Mouse (Mus musculus) urinary bladder, postnatal 25 days (tissue): ENCODE results near the gene Sh3gl2.

ENCODE experiments used
- DNase-seq: peaks from one replicate; pipeline ENCODE4 v3.0.0; 2022; ENCODE audit warnings: low spot score

Sh3gl2 gene

DNA sequence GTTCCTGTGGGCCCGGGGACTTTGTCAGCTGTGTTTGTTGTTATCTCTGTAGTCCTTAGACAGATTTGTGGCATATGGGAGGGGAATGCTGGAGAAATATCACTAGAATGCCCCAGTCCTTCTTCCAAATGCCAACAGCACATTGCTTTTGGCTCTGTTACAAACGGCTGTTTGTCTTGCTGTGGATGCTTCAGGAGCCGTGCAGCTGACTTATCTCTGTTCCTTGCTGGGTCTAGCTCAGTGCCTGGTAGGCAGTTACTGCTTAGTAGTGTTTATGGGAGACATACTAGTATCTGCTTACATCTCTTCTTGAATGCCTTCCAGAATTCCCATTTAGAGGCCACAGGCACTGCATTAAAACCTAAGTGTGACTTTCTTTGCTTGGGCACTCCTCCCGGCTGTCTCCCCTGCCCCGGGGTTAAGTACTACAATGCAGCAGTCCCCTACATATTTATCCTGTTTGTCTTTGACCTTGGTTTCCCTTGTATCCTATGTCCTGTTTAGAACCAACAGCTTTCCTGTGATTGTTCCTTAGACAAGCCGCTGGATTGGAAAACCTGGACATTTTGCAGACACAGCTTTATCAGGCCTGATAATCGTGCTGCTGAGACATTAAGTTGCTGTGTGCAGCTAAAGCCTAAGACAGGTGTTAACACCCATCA, 101.1 kb downstream of the Sh3gl2 start:
- no peak for DNase-seq

DNA sequence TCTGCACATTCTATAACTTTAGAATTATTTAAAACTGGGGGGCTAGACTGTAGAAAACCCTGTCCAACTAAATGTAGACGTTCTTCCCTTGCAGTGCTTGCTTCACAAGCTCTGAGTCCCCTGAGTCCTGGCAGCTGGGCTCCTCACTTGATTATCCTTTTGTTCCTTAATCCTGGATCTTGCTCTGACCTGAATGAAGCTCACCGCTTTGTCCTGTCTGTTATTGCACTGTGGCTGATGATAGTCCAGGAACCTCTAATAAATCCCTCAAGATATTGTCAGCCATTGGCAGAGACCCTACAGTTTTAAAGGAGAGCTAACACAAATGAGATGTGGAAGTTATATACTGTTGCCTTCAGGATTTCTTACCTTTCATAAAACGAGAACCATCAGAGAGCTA, 114.2 kb downstream of the Sh3gl2 start:
- DNase-seq = no peak

DNA sequence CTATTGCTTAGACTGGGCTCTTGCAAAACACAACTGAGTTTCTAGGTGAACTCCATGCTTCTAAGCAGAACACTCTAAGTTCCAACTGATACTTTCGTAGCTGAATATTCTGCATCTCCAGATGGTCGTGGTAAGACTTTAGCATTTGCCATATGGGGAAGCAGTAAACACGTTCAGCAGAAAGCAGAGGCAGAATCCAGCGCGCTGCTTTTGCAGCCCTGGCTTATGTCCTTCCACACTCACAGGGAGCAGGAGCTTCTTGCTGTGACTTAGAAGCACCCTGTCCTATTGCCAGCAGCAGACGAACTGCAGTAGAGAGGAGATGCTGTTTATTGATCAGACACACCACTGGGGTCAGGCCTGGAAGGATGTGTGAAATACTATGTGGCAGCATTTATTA, 120.5 kb downstream of the Sh3gl2 start:
- no peak for DNase-seq

DNA sequence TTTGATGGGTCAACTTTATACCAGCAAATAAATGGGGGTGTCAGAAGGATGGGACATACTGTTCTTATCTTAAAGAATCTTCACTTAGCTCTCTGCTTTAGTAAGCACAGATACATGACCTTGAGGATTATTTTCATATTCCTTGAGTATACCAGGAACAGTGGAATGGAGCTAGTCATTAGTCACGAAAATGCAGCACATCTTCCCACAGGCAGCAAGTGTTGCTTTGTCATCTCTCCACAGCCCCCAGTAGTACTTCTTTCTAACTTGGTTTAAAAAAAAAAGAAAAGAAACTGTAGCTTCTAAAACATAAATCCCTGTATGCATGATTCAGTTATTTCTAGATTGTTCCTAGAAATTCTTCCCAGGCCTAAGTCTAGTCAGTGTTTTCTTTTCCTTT, 121.1 kb downstream of the Sh3gl2 start:
- no peak for DNase-seq

DNA sequence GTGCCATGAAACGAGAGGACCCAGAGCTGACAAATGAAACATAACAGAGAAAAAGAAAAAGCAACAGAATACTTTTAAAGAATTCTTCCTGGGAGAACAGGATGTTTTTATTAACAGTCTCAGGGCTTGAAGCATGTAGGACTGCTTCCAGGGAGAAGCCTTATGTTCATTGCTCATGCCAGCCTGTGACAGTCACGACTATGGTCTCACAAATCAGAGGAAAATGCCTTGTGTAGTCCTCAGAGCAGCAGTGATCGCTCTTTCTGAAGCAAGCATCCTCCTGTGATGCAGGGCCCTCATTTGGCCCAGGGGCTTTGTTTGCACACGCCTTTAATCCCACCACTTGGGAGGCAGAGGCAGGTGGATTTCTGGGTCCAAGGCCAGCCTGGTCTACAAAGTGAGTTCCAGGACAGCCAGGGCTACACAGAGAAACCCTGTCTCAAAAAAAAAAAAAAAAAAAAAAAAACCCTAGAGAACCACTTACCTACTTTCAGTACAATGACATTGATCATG, 129.8 kb downstream of the Sh3gl2 start:
- DNase-seq = no peak

DNA sequence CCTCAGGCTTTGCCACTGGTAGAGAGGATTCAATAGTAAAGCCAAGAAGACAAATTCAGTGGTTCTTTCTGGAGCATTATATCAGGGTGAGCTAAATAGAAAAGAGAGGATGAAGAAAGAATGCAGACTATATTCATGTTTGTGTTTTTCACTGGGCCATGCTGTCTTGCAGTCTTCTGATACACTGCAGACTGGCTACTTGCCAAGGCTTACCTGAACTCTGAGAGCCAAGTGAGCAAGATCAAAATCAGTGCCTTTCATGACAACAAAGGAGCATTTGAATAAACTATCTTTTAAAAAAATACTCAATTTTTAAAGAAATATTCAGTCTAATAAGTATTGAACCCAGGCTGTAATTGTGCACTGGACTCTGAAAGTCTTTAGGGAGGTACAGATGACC, 131.4 kb downstream of the Sh3gl2 start:
- DNase-seq = no peak

DNA sequence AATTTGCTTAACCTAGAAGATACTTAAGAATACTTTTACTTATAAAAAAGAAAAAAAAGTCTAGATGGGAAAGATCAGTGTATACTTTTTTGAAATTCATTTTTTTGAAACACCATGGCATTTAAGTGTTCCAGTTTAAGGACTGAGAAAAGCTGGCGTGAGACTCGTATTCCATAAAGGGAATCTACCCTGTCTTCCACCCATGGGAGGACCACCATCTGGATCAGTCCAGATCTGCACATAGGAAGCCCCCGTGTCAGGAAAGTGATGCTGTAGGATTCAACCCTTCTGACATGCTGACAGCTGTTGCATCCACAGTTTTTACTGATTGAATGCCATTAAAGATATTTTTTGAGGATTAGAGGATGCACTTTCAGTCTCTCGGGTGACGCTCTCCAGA, 134.2 kb downstream of the Sh3gl2 start:
- no peak for DNase-seq

DNA sequence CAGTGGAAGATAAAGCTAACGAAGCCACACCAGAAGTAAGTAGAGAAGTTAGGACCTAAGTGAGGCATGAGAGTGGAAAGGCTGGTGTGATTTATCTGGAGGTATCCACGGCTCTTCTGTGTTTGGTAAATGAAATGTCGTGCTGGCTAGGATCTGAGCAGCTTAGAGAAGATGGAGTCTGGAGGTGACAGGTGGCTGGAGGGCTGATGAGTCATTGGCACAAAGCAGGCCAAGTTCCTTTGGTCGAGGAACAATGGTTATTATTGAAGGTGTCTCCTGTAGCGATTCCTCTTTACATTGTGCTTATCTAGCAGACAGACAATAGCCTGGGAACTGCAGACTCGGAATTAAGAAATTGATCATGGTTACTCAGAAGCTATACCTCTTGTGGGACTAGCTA, 135.8 kb downstream of the Sh3gl2 start:
- no peak for DNase-seq

DNA sequence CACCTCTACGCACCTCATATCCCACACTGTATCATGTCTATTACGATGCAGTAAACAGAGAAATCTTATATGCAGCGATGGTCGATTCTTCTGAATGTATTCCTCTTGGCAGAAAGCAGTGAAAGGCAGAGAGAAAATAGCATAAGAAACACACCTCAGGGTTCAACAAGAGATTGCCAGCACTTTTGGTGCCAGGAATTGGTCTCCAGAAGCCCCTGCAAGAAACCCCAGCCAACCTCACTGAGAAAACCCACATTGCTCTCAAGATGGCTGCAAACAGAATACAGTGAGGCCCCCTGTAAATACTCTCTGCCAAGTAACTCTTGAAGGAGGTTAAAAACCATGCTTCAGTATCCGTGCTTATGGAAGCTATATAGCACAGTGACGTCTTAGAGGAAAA, 141.0 kb downstream of the Sh3gl2 start:
- DNase-seq = no peak

DNA sequence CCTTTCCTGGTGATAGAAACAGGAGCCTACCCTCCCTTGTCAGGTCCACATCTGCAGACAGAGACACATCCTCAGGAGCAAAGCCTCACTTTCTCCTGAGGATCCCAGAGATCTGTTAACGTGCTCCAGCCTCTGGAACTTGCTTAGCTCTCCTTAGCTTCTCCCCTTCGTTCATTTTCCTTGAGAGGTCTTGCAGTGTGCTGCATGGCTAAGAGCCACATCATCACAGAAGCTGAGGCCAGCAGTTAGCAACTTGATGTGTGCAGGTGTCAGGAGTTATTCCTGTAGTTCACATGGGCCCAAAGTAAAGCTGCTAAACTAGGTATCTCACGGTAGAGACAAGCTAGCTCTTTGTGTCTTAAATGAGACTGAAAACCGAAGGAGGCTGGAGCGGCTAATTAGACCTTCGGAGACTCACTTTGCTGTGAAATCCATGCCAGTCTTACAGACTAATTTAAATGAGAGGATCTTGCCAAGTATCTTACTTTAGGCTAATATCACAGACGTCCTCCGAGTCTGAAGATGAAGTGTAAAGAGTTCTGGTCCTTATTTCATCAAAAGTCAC, 143.2 kb downstream of the Sh3gl2 start:
- DNase-seq = no peak

DNA sequence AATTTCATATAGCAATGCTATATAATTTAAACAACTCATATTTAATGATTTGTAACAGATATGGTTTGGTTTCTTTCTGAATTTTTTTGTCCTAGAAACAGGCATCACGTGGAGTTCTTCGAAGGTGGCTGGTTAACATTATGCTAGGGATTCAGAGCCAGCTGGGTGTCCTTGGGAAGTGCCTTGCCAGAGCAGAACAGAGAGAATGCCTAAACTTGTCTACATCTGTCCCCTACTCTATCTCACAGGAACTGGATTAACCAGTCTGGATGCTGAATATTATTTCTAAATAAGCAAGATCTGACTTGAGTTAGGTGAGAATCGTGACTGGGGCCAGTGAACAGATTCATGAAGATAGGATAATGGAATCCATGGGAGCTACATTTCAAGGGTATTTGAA, 157.7 kb downstream of the Sh3gl2 start:
- DNase-seq = no peak

DNA sequence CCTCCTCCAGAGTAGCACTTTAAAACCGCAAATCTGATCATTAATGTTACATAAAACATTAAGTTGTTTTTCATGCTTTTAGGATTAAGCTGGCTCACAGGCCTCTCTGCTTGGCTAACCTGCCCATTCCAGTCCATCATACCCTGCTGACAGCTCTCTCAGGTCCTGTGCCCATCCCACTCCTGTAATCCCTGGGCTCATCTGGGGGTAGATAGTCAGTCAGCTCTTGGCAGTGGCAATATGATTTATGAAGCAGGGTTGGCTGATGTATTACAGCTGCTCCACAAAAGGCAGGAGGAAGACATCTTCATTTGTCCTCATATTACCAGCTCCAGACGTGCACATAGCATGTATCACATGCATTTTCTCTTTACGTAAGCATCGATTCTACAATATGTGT, 158.3 kb downstream of the Sh3gl2 start:
- DNase-seq = no peak

DNA sequence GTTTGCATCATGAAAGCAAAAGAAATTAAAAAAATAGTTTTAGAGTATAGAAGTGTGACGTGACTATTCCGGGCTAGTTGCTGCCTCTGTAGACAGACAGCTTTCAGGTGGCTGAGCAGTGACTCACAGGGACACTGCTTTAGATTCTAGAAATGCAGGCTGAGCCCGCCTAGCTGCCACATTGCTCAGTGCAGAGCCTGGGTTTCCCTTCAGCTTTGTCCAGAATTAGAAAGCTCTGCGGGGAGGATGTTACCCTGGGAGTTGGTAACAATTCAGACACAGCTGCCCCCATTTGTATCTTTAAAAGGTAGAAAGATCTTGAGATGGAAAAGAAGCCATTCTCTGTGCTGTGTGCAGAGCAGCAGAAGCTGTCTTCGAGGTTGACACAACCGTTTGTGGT, 166.1 kb downstream of the Sh3gl2 start:
- no peak for DNase-seq

DNA sequence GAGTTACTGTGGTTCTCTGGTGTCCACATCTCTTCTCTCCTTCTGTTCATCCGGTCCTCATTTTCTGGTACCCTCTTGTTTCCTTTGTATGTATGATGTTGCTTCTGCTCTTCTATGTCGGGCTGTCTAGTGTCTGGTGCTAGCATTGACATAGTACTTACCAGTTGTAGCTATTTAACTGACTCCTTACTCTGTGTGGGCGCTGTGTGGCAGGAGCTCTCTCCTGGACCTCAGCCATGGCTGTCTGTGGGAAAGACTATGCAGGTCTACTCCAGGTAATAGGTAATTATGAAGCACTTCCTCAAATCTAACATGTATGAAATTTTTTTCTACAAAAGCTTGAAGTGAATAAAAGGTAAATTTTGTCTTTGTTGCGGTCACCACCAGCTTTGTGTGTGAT, 169.9 kb downstream of the Sh3gl2 start:
- DNase-seq = no peak

DNA sequence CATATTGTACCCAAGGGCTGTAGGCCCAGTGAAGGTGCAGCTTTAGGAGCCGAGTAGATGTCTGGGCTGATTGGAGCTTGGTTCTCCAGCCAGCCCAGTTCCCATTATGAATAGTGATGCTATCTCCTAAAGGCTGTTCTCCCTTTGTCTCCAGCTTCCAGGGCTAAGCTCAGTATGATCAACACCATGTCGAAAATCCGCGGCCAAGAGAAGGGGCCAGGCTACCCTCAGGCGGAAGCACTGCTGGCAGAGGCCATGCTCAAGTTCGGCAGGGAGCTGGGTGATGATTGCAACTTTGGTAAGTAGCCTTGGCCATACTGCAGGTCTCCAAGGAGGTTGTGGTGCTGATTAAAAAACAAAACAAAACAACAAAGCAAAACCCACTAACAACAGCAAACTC, 171.3 kb downstream of the Sh3gl2 start:
- DNase-seq = no peak

DNA sequence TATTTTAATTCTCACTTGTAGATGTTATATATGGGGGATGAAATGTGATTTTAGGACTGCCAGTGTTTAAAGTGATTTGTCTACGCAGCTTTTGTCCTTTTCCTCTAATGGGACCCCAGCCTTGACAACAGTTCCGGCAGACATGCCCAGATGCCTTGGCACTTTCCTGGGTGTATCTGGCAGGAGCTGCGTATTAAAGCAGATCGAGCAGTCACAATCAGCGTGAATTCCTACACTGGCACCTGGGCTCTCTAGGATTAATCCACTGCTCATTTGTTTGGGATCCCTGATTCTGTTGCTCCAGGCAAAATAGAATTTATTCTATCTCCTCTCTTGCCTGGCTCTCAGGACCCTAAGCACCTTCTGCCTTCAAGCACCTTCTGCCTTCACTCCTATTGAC, 171.7 kb downstream of the Sh3gl2 start:
- no peak for DNase-seq

DNA sequence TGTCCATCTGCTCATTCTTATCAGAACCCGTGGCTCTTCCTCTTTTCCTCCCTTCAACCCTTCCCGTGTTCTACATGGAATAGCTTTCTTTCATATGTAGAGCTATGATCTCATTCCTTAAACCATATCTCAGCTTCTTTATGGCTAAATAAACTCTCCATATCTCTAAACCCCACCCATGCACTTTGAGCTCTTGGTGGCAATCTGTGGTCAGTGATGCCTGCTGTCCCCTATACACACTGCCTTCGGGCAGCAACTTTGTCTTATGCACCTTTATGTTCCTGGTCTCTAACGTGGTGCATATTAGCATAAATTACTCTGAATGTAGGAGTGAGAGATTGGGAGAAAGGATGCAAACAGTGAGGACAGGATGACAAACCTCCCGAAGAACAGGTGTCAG, 180.3 kb downstream of the Sh3gl2 start:
- DNase-seq = no peak

DNA sequence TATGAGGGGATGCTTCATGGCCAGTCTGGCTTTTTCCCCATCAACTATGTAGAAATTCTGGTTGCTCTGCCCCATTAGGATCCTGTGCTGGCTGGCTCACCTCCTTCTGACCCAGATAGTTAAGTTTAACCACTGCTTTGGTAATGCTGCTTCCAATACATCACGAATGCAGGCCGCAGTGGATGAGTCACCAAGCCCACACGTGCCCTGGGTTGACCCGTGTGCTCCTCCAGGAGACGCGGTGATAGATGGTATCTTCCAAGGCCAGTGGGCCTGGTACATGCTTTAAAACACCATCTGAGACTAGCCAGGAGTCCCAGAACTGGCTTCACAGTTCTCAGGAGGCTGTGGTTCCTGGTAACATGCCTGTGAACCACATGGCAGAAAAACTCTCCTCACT, 182.8 kb downstream of the Sh3gl2 start:
- no peak for DNase-seq

DNA sequence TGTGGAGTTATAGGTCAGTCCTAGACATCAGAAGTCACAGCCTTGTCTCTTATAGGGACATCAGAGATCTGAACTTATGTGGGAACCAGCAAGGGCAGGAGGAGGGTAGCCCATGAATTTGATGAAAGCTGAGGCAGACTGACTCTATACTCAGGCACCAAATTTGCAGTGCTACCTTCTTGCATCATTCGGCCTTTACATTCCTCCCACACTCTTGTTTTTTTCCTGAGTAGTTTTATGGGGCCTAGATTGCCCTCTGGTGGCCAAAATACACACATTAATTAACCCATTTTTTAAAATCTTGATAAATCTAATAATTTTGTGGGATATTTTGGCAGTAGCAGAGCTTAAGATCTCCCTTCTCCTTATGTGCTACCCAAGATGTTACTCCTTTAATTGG, 186.9 kb downstream of the Sh3gl2 start:
- no peak for DNase-seq

DNA sequence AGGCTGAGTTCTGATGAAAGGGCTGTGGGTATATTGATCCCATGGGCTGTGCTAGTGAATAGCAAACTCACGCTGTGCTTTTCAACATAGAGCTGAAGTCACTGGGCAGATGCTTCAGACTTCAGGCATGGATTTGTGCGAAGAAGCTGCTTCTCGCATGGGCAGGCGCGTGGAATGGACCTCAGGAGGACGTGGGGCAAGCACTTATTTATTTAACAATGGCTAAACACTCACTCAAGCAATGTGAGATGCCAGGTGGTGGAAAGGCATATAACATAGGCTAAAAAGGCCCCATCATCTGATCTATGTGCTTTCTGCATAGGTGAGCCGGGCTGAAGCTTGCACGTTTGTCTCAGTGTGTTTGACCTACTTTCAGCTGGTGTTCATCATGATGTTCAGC, 193.8 kb downstream of the Sh3gl2 start:
- DNase-seq = no peak

DNA sequence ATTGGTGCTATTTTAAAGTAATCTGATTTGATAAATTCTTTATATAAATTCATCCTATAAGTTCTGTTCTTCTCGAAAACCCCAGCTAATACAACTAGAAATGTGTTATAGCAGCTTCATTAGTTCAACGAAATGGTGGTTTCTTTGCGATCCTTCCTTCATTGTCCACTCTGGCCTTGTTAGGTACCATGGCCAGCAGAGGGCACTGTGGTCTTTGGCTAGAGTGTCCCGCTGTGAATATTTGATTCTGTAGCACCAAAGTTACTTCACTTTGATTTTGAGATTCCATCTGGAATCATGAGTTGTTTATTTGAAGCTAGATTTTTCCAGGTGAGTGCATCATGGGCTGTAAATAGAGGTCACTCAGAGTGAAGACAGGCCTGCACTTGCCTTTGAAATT, 197.9 kb downstream of the Sh3gl2 start:
- peak; percentile 79 for DNase-seq

DNA sequence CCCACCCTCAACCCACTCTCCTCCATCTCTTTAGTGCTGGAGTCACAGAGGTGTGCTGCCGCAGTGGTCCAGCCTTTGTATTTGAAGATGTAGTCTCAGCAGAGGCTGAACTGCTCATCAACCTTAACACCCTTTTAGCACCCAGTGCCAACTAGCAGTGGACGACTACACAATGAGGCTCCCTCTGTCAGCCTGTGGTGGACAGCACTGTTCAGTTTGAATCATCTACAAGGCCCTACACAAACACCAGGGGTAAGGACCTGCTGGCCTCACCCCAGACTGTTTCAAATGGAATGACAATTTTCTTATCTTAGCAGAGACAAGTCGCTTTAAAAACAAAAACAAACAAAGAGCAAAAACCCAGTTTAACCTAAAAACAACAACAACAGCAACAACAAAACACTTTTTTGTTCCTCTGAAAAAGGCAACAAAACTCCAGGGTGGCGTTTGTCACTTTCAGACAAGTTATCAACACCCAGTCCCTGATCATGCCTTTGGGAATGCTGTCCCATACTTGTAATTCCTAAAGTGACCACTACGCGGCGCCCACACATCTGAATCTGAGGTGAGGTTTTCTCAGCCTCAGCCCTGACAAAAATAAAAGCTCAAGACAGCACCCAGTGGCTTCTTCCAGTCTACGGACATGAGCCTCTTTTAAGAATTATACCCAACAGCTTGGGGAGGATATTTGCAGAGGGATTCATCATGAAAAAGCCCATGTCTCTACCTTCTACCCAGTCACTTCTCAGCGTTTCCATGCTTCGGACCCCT, 199.7 kb downstream of the Sh3gl2 start:
- peak; percentile 64 for DNase-seq

DNA sequence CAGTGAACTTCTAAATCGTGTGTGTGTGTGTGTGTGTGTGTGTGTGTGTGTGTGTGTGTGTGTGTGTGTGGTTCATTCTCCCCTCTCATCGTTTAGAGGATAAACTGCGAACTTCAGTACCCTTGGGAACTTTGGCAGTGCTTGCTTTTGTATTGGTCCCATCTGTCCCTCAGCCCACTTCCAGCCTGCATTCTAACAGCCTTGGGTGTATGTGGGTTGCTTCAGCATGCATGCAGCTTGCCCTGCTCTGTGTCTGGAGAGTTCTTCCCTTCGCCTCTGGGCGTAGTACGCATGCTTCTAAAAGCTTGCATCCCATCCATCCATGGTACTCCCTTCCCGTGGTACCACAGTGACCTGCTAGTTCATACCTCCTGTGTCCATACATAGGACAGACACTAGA, 200.3 kb downstream of the Sh3gl2 start:
- DNase-seq = no peak

DNA sequence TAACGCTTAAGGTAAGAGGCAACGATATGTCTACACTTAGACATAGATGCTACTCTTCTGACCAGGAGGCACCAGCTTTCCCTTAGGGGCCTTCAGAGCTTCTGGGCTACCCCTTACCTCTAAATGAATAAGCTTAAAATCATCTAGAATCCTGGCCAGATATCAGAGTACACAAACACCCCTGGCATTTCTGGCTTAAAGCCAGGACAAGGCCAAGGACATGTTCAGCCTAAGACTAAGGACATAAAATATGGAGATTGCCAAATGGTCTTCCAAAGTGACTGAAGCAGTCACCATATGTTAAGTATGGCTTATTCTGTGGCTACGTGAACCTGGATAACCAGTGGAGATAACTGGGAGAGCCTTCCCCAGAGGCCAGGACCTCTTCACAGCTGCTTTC, 211.5 kb downstream of the Sh3gl2 start:
- no peak for DNase-seq
